Mouse (Mus musculus): ENCODE results near the gene Kalrn.

DNA sequence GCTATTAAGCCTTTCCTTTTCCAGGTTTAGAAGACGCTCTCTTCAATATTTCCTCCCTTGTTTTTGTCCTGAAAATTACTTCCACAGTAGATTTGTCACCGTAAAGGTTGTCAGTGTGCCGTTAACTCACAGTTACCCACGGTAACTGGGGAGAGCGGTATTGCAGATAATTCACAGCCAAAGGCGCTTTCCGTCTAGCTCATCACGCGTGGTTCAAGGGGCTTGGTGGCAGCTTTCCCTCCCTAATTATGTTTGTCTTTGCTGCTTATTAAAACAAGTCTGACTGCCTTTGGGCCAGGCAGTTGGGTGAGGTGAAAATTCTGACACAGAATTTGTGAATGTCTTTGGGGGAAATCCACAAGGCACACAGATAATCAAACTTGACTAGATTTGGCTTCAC is 243.5 kb downstream of the Kalrn start:
- TF ChIP-seq POLR2A (IDR thresholded peaks at IDR 0.05; ENCODE audit: low read depth, low read length) = no peak
- TF ChIP-seq CTCF (IDR thresholded peaks at IDR 0.05; ENCODE audit: extremely low read depth, insufficient read length, insufficient replicate concordance, low read depth, low read length) = no peak
